Mouse (Mus musculus): ENCODE measurements at regions not wholly inside any gene's neighbourhood (a gene's known extent, or its start where the extent isn't known, plus 50 kb on each side); places are given as distances from the start of the nearest gene placed in this dataset.

DNA sequence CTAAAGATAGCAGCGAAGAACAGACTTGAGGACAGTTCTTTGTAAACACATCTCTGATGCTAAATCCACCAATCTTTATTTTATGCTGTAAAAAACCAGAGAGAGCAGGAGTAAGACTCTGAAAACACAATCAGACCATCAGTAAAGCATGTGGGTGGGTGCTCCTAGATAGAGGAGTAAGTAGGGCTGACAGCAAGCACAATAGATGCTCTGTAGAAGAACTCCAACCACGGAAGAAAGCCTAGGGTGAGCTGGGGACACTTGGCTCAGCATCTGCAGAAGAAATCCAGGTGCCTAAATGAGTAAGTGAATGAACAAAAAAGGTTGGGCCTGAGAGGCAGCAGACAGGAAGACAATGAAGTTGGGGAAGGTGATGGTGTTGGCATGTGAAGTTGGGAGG, 88.3 kb upstream of the Plppr5 start:
- TF ChIP-seq CTCF (IDR thresholded peaks at IDR 0.05; ENCODE audit: borderline replicate concordance, control insufficient read depth, extremely low read depth, insufficient read depth, low read length, poor library complexity) (no peak), POLR2A (IDR thresholded peaks at IDR 0.05; ENCODE audit: control insufficient read depth, extremely low read depth, insufficient read depth, low read length, poor library complexity) (no peak)
